Mouse (Mus musculus) heart, adult 18-20 months (tissue): ENCODE measurements at regions not wholly inside any gene's neighbourhood (a gene's known extent, or its start where the extent isn't known, plus 50 kb on each side); places are given as distances from the start of the nearest gene placed in this dataset.
"Not testable (repeated sequence)": the region's sequence is repeated elsewhere in the genome, so short reads cannot be mapped to it uniquely, and the experiment has no call there.

Experiments used
- DNase-seq, 2 experiments: peaks; one replicate each; pipeline ENCODE4 v3.0.0; 2021 to 2022; ENCODE audit warnings: mixed read lengths in 1 of 2

- peak in 1 of 2 experiments; percentile 10 for DNase-seq
Measured at GRCm38 (mm10) chr5:97831421-97831820, 199.4 kb downstream of the Antxr2 start.

- DNase-seq = peak in 1 of 2 experiments; percentile 17
Measured at GRCm38 (mm10) chr5:97817485-97817884, 213.4 kb downstream of the Antxr2 start.

GRCm38 (mm10) chr5:97815357-97815756 is 215.5 kb downstream of the Antxr2 start:
- no peak for DNase-seq

GRCm38 (mm10) chr5:97814700-97815099 is 216.1 kb downstream of the Antxr2 start:
- DNase-seq = no peak

- DNase-seq = peak in 1 of 2 experiments; percentile 11
Measured at GRCm38 (mm10) chr5:97812611-97813350, 218.1 kb downstream of the Antxr2 start.

GRCm38 (mm10) chr5:97809007-97809406 is 221.8 kb downstream of the Antxr2 start:
- peak; percentile 14 to 52 for DNase-seq

GRCm38 (mm10) chr5:97807171-97807570 is 223.7 kb downstream of the Antxr2 start:
- DNase-seq = peak; percentile 10 to 12

- DNase-seq = no peak
Measured at GRCm38 (mm10) chr5:97806754-97807153, 224.1 kb downstream of the Antxr2 start.

- DNase-seq = no peak
Measured at GRCm38 (mm10) chr5:97800017-97800416, 230.8 kb downstream of the Antxr2 start.

- no peak for DNase-seq
Measured at GRCm38 (mm10) chr5:97788175-97788574, 242.7 kb downstream of the Antxr2 start.

- DNase-seq = no peak
Measured at GRCm38 (mm10) chr5:97787001-97787400, 243.8 kb downstream of the Antxr2 start.

GRCm38 (mm10) chr5:97775100-97775499 is 255.7 kb downstream of the Antxr2 start:
- not testable (repeated sequence) for DNase-seq

GRCm38 (mm10) chr5:97773451-97773850 is 257.4 kb downstream of the Antxr2 start:
- not testable (repeated sequence) for DNase-seq

GRCm38 (mm10) chr5:97737339-97737738 is 280.5 kb upstream of the Gk2 start:
- DNase-seq = no peak

- DNase-seq = peak in 1 of 2 experiments; percentile 7
Measured at GRCm38 (mm10) chr5:97730920-97731319, 274.1 kb upstream of the Gk2 start.

- DNase-seq = not testable (repeated sequence)
Measured at GRCm38 (mm10) chr5:97719364-97719763, 262.5 kb upstream of the Gk2 start.

GRCm38 (mm10) chr5:97705270-97705669 is 248.4 kb upstream of the Gk2 start:
- no peak for DNase-seq

GRCm38 (mm10) chr5:97700507-97700906 is 243.7 kb upstream of the Gk2 start:
- peak in 1 of 2 experiments; percentile 56 for DNase-seq

- peak; percentile 86 to 88 for DNase-seq
Measured at GRCm38 (mm10) chr5:97697581-97698134, 240.8 kb upstream of the Gk2 start.

- peak; percentile 28 to 62 for DNase-seq
Measured at GRCm38 (mm10) chr5:97693333-97693940, 236.6 kb upstream of the Gk2 start.

- no peak for DNase-seq
Measured at GRCm38 (mm10) chr5:97685443-97685842, 228.6 kb upstream of the Gk2 start.

- no peak for DNase-seq
Measured at GRCm38 (mm10) chr5:97684592-97685258, 227.9 kb upstream of the Gk2 start.

GRCm38 (mm10) chr5:97669726-97670125 is 212.9 kb upstream of the Gk2 start:
- no peak for DNase-seq
